Mouse (Mus musculus) neural tube, embryonic 12.5 days (tissue): ENCODE measurements at regions not wholly inside any gene's neighbourhood (a gene's known extent, or its start where the extent isn't known, plus 50 kb on each side); places are given as distances from the start of the nearest gene placed in this dataset.

Source experiments
- ATAC-seq: fragments of 200-750 bp; cut with Nextera tagmentation; 2 replicates; pipeline ENCODE4 v1.8.0; 2017; ENCODE audit warnings: low read depth, mild to moderate bottlenecking, moderate TSS enrichment, moderate library complexity; ENCODE audit not compliant: low FRiP score
- H3K27ac ChIP-seq: fragments of 300-500 bp; sonication (generic); 2 replicates; pipeline ENCODE4 v1.5.1; 2016
- H3K27me3 ChIP-seq: fragments of 300-500 bp; sonication (generic); replicated peaks from 2 replicates; pipeline ENCODE4 v1.6.1; 2016; ENCODE audit warnings: mild to moderate bottlenecking
- H3K36me3 ChIP-seq: fragments of 300-500 bp; sonication (generic); 2 replicates; pipeline ENCODE4 v1.6.1; 2016; ENCODE audit warnings: mild to moderate bottlenecking
- H3K4me1 ChIP-seq: fragments of 300-500 bp; sonication (generic); 2 replicates; pipeline ENCODE4 v1.6.1; 2016
- H3K4me2 ChIP-seq: fragments of 300-500 bp; sonication (generic); replicated peaks from 2 replicates; pipeline ENCODE4 v1.6.1; 2016; ENCODE audit warnings: mild to moderate bottlenecking
- H3K4me3 ChIP-seq: fragments of 300-500 bp; sonication (generic); 2 replicates; pipeline ENCODE4 v1.5.1; 2016
- H3K9ac ChIP-seq: fragments of 300-500 bp; sonication (generic); 2 replicates; pipeline ENCODE4 v1.6.1; 2016; ENCODE audit warnings: mild to moderate bottlenecking
- H3K9me3 ChIP-seq: fragments of 300-500 bp; sonication (generic); 2 replicates; pipeline ENCODE4 v1.6.1; 2016; ENCODE audit warnings: mild to moderate bottlenecking
- WGBS: fragments of 180-500 bp; shearing (Covaris S2); methylation state at CpG from one replicate; pipeline ENCODE4 v1.1.7; 2016; 5-methylcytosine and 5-hydroxymethylcytosine counted together

DNA sequence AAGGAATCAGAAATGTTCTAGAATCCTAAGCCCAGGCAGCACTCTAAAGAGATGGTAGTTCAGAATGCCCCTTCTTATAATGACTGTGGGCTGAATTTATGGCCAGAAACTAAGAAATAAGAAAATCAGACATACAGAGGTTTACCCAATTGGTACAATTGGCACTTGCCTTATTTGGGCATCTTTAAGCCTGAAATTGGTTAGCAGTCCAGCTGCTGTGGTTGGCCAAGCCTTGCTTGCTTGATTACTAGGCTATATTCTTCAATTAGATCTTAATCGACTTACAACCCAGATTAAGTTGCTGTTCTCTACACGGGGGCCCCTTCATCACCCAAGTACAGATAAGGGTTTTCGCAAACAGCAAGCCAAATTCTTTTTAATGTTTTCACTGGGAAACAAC lies 60.1 kb upstream of the Thbs1 start:
- Histone ChIP-seq H3K27ac (no peak overlapping the region), H3K36me3 (no peaks in the 10 kb centered on the region), H3K27me3 (no peaks in the 10 kb centered on the region), H3K9me3 (no peaks in the 10 kb centered on the region), H3K4me2 (no peak overlapping the region), H3K4me1 (no peaks in the 10 kb centered on the region), H3K9ac (no peak overlapping the region), H3K4me3 (no peak overlapping the region)
- WGBS, result 95% methylated on average over 3 of the region's 3 CpGs
- no peak for ATAC-seq

DNA sequence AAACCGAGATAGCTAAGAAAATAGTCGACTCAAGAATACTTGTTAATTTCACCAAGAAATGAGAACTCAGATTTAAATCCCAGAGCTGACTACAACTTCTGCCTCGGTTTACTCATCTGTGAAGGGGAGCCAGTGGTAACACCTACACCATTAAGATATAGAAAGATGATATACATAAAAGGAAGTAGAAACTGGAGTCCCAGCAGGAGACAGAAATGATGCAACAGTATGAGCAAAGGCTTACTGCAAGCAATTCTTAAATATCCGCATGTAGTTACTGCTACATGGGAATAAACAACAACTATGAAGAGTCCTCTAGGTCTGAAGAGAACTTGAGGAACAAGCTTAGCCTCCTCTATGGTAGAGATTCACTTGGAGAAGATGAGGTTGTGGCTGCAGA lies 58.2 kb upstream of the Thbs1 start:
- Histone ChIP-seq H3K9ac (no peak overlapping the region), H3K4me2 (no peak overlapping the region), H3K27me3 (no peaks in the 10 kb centered on the region), H3K4me1 (no peaks in the 10 kb centered on the region), H3K27ac (no peak overlapping the region), H3K36me3 (no peaks in the 10 kb centered on the region), H3K9me3 (no peaks in the 10 kb centered on the region), H3K4me3 (no peak overlapping the region)
- WGBS, result 93% methylated on average over 4 of the region's 4 CpGs
- no peak for ATAC-seq

DNA sequence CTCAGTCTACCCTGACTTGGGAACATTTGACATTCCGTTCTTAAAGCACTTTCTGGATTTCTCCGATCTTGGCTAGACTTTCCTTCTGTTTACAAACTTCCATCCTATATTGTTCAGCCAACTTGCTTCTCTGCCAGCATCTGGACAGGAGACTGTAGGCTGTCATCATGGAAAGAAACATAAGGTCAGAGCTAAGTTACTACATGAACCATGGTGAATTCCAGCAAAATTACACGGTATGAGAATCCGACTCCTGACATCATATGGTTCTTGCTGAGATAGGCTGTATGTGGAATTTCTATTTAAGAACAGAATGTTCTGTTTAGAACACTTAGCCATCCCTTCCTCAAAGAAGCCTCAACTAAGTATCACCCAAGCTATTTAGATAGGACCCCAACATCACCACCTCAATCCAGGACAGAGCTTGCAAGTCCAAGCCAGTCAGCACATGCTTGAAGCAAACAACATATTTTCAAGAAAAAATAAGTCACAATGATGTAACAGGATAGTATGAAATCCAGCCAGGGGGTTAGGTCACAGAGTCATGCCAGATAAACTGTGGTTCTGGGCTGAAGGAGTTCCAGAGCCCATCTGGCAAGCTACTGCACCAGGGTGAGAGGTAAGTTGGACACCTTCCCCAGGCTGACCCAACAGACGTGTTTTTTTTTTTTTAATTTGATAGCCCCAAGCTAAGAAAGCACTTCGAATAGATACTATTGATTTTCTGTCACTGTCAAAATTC lies 52.9 kb upstream of the Thbs1 start:
- ATAC-seq, result no peak

DNA sequence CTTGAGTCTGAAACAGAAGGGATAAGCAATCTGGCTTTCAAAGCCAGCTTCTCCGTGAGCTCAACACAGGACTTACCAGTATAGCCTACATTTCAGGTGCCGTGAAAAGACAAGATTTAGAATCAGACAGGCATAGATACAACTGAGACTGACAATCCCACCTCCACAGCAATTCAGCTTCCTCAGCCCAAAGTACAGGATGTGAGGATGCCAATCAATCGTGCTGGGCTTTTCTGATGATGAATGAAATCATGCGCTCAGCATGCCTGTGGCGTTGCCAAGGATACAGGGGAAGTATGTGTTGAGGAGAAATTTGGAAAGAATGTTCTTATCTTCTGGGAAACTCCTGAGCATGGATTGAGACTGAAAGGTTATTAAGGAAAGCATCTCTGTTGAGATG lies 50.4 kb upstream of the Thbs1 start:
- Histone ChIP-seq H3K9ac (no peak overlapping the region), H3K27me3 (no peaks in the 10 kb centered on the region), H3K27ac (no peak overlapping the region), H3K9me3 (no peaks in the 10 kb centered on the region), H3K36me3 (no peaks in the 10 kb centered on the region), H3K4me1 (no peaks in the 10 kb centered on the region), H3K4me3 (no peak overlapping the region), H3K4me2 (no peak overlapping the region)
- no peak for ATAC-seq
- 85% methylated on average over 5 of the region's 5 CpGs for WGBS

More for the DNA sequence above, 52.9 kb upstream of the Thbs1 start:
- Histone ChIP-seq H3K27ac (no peak overlapping the region), H3K4me2 (no peak overlapping the region), H3K9me3 (no peaks in the 10 kb centered on the region), H3K27me3 (no peaks in the 10 kb centered on the region), H3K4me1 (no peaks in the 10 kb centered on the region), H3K9ac (no peak overlapping the region), H3K36me3 (no peaks in the 10 kb centered on the region), H3K4me3 (no peak overlapping the region)
- 91% methylated on average over 6 of the region's 6 CpGs for WGBS
